Mouse (Mus musculus): ENCODE data around the gene S100a3. TPM values are rescaled to one million over a fixed set of nuclear protein-coding genes. Genes with fewer than 3 reads are reported as not detected.
A peak's percentile ranks its signal among the peaks of the same experiment; 100 is the strongest.

Gene S100a3
- total RNA-seq, 2 experiments from 2014 or later: not detected

GRCm38 (mm10) chr3:90621552-90621951 lies 61.2 kb downstream of the S100a3 start:
- peak; percentile 35; the same call in 1 of the 2 replicates for ATAC-seq (ENCODE audit: poor library complexity, severe bottlenecking)

GRCm38 (mm10) chr3:90623435-90624071 lies 63.2 kb downstream of the S100a3 start:
- ATAC-seq (ENCODE audit: poor library complexity, severe bottlenecking): no peak

GRCm38 (mm10) chr3:90625496-90625895 lies 65.1 kb downstream of the S100a3 start:
- no peak for ATAC-seq (ENCODE audit: poor library complexity, severe bottlenecking)

- no peak for ATAC-seq (ENCODE audit: poor library complexity, severe bottlenecking)
These were observed 66.1 kb downstream of the S100a3 start for GRCm38 (mm10) chr3:90626266-90627021.

GRCm38 (mm10) chr3:90627366-90627765 lies 67.0 kb downstream of the S100a3 start:
- peak; percentile 87 for ATAC-seq (ENCODE audit: poor library complexity, severe bottlenecking)

GRCm38 (mm10) chr3:90627807-90628206 lies 67.4 kb downstream of the S100a3 start:
- ATAC-seq (ENCODE audit: poor library complexity, severe bottlenecking): peak; percentile 39

GRCm38 (mm10) chr3:90629298-90629697 lies 68.9 kb downstream of the S100a3 start:
- no peak for ATAC-seq (ENCODE audit: poor library complexity, severe bottlenecking)

GRCm38 (mm10) chr3:90631984-90632383 lies 71.6 kb downstream of the S100a3 start:
- peak; percentile 41; the same call in 1 of the 2 replicates for ATAC-seq (ENCODE audit: poor library complexity, severe bottlenecking)

- no peak for ATAC-seq (ENCODE audit: poor library complexity, severe bottlenecking)
These were observed 78.3 kb downstream of the S100a3 start for GRCm38 (mm10) chr3:90638511-90639275.

GRCm38 (mm10) chr3:90639511-90640154 lies 79.3 kb downstream of the S100a3 start:
- ATAC-seq (ENCODE audit: poor library complexity, severe bottlenecking): peak; percentile 87

GRCm38 (mm10) chr3:90640981-90641380 lies 80.6 kb downstream of the S100a3 start:
- no peak for ATAC-seq (ENCODE audit: poor library complexity, severe bottlenecking)

- peak; percentile 77 for ATAC-seq (ENCODE audit: poor library complexity, severe bottlenecking)
These were observed 83.8 kb downstream of the S100a3 start for GRCm38 (mm10) chr3:90644220-90644619.

- peak; percentile 38; the same call in 1 of the 2 replicates for ATAC-seq (ENCODE audit: poor library complexity, severe bottlenecking)
These were observed 86.9 kb downstream of the S100a3 start for GRCm38 (mm10) chr3:90647291-90647690.

- ATAC-seq (ENCODE audit: poor library complexity, severe bottlenecking): no peak
These were observed 88.6 kb downstream of the S100a3 start for GRCm38 (mm10) chr3:90648981-90649380.

GRCm38 (mm10) chr3:90649832-90650231 lies 89.5 kb downstream of the S100a3 start:
- ATAC-seq (ENCODE audit: poor library complexity, severe bottlenecking): no peak

Other genes with a start within 250 kb of the S100a3 start
- 0.21 and 0.33 TPM in 2 replicates for gene Slc27a3, start 170.6 kb upstream of the S100a3 start, total RNA-seq (2015)
- gene Slc27a3, start 170.6 kb upstream of the S100a3 start, total RNA-seq (2017): 1.1 and 3.0 TPM in 2 replicates
- 13.7 and 14.7 TPM in 2 replicates for gene Ints3, start 127.0 kb upstream of the S100a3 start, total RNA-seq (2015)
- gene Ints3, start 127.0 kb upstream of the S100a3 start, total RNA-seq (2017): 14.9 and 20.5 TPM in 2 replicates
- not detected in 2 replicates for gene Npr1, start 94.7 kb upstream of the S100a3 start, total RNA-seq (2015)
- gene Npr1, start 94.7 kb upstream of the S100a3 start, total RNA-seq (2017): 0.08 TPM in 1 of 2 replicates, not detected in the other
- 51.8 and 57.3 TPM in 2 replicates for gene Ilf2, start 84.5 kb upstream of the S100a3 start, total RNA-seq (2015)
- 103 and 111 TPM in 2 replicates for gene Ilf2, start 84.5 kb upstream of the S100a3 start, total RNA-seq (2017)
- 41.6 and 47.3 TPM in 2 replicates for gene Snapin, start 69.5 kb upstream of the S100a3 start, total RNA-seq (2015)
- gene Snapin, start 69.5 kb upstream of the S100a3 start, total RNA-seq (2017): 40.9 and 49.5 TPM in 2 replicates
- 97.7 and 99.3 TPM in 2 replicates for gene Chtop, start 51.1 kb upstream of the S100a3 start, total RNA-seq (2015)
- gene Chtop, start 51.1 kb upstream of the S100a3 start, total RNA-seq (2017): 85.7 and 88.3 TPM in 2 replicates
- gene S100a1, start 46.2 kb upstream of the S100a3 start, total RNA-seq (2015): 70.5 and 89.5 TPM in 2 replicates
- 50.9 and 80.4 TPM in 2 replicates for gene S100a1, start 46.2 kb upstream of the S100a3 start, total RNA-seq (2017)
- gene S100a13, start 46.1 kb upstream of the S100a3 start, total RNA-seq (2015): 121 and 128 TPM in 2 replicates
- gene S100a13, start 46.1 kb upstream of the S100a3 start, total RNA-seq (2017): 141 and 179 TPM in 2 replicates
- gene S100a14, start 33.7 kb upstream of the S100a3 start, total RNA-seq (2015): not detected in 2 replicates
- 0.16 TPM in 1 of 2 replicates, not detected in the other for gene S100a14, start 33.7 kb upstream of the S100a3 start, total RNA-seq (2017)
- not detected in 2 replicates for gene S100a16, start 23.3 kb upstream of the S100a3 start, total RNA-seq (2015)
- not detected in 2 replicates for gene S100a16, start 23.3 kb upstream of the S100a3 start, total RNA-seq (2017)
- not detected in 2 replicates for gene S100a2, start 29.7 kb downstream of the S100a3 start, total RNA-seq (2015)
- not detected in 2 replicates for gene S100a2, start 29.7 kb downstream of the S100a3 start, total RNA-seq (2017)
- not detected in 2 replicates for gene Gm42674, start 41.3 kb downstream of the S100a3 start, total RNA-seq (2015)
- gene Gm42674, start 41.3 kb downstream of the S100a3 start, total RNA-seq (2017): 2.9 and 5.7 TPM in 2 replicates
- gene S100a4, start 43.2 kb downstream of the S100a3 start, total RNA-seq (2015): 2,878 and 2,936 TPM in 2 replicates
- 3,102 and 3,469 TPM in 2 replicates for gene S100a4, start 43.2 kb downstream of the S100a3 start, total RNA-seq (2017)
- gene S100a5, start 47.9 kb downstream of the S100a3 start, total RNA-seq (2015): not detected in 2 replicates
- gene S100a5, start 47.9 kb downstream of the S100a3 start, total RNA-seq (2017): 3.4 TPM in 1 of 2 replicates, not detected in the other
- 2,141 and 2,313 TPM in 2 replicates for gene S100a6, start 52.3 kb downstream of the S100a3 start, total RNA-seq (2015)
- gene S100a6, start 52.3 kb downstream of the S100a3 start, total RNA-seq (2017): 1,043 and 1,047 TPM in 2 replicates
- 0.11 and 0.31 TPM in 2 replicates for gene S100a7a, start 93.4 kb downstream of the S100a3 start, total RNA-seq (2015)
- 0.29 TPM in 1 of 2 replicates, not detected in the other for gene S100a7a, start 93.4 kb downstream of the S100a3 start, total RNA-seq (2017)
- 16,705 and 21,369 TPM in 2 replicates for gene S100a8, start 108.4 kb downstream of the S100a3 start, total RNA-seq (2015)
- gene S100a8, start 108.4 kb downstream of the S100a3 start, total RNA-seq (2017): 18,572 and 19,307 TPM in 2 replicates
- 25,767 and 33,746 TPM in 2 replicates for gene S100a9, start 135.1 kb downstream of the S100a3 start, total RNA-seq (2015)
- gene S100a9, start 135.1 kb downstream of the S100a3 start, total RNA-seq (2017): 12,484 and 18,004 TPM in 2 replicates
- gene Pglyrp4, start 166.3 kb downstream of the S100a3 start, total RNA-seq (2015): 0.07 TPM in 1 of 2 replicates, not detected in the other
- 0.28 and 0.44 TPM in 2 replicates for gene Pglyrp4, start 166.3 kb downstream of the S100a3 start, total RNA-seq (2017)
- gene Gm5849, start 217.3 kb downstream of the S100a3 start, total RNA-seq (2015): not detected in 2 replicates
- gene Gm5849, start 217.3 kb downstream of the S100a3 start, total RNA-seq (2017): not detected in 2 replicates

All from megakaryocyte, adult 5-6 weeks (primary cell).